Mouse (Mus musculus): ENCODE measurements around the gene Bahcc1.
A peak's percentile ranks its signal among the peaks of the same experiment; 100 is the strongest.

Bahcc1 gene

DNA sequence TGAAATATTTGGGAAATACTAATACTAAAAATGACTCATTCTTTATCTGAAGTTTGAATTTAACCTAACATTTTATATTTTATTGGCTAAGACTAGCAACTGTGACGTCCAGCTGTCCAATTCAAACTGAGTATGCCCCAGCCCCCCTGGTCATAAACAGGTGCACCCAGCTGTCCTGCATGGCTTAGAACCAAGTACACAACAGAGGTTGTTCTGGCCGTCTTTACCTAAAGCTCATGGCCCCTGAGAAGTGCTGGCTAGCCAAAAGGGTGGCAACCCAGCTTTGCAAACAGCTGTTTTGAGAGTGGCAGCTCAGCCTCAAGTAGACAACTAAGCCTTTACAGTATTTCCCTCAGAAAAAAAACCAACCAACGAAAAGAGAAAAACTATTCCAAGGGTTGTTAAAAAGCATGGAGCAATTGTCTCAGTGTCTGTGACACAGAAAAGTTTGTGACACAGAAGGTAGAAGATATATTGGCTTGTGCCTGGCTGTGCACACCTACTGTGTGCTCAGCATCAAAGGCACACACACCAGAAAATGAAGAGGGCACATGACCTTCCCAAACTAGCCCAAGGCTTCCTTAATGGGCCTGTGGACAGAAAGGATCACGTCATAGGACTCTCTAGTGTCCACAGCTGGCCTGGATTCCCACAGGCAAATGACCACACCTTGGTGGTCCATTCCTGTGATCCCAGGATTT, 65.8 kb downstream of the Bahcc1 start:
- no peak for DNase-seq

DNA sequence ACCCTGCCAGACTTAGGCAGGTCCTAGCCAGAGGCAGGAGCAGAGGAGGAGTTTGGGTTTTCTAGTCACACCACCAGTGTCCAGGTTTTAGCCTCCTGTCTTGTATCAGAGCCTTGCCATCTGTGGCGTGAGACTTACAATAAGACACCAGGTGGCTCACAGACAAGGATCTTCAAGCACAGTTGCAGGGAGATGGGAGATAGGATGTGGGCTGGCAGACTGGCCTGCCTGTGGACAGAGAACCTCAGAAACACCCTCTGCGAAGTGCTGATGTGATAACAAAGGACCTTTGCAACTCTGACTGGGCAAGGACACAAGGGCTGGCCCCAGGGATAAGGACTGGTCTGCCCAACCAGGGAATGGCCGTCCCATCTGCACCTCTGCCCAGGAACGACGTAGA, 66.7 kb downstream of the Bahcc1 start:
- DNase-seq: no peak

GRCm38 (mm10) chr11:120303119-120303518, 70.4 kb downstream of the Bahcc1 start:
- no peak for DNase-seq

DNA sequence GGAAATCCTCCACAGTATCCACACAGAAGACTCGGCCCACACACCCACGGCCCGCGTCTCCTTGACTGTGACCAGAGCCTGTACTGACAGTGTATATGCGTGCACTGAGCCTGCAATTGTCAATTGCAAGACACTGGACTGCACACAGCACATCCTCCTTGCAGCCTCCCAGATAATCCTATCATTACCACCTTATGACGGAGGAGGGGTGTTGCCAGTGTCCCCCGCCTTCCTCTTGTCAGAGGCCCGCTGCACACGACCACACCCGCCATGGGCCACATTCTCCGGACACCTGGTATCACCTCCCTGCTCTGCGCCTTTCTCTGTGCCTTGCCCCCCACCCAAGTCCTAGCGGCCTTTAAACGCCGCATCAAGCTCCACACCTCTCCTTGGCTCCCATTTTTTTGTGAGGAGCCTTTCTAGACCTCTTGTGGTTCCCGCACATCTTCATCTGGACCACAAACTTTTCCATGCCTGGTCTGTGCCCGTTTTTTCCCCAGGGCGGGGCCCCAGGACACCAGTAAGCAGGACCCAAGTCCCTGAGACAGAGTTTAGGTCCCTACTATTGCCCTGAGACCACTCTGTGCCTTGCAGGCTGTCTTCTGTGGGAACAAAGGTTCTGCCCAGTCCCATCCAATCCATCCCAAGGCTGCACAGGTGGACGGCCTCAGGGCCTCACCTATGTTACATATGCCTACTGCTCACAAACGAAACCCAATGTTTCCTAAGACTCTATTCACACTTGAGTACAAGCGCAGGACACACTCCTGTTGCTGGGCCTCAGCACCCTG, 71.0 kb downstream of the Bahcc1 start:
- no peak for DNase-seq

GRCm38 (mm10) chr11:120304350-120304694, 71.6 kb downstream of the Bahcc1 start:
- DNase-seq: peak in 1 of 2 experiments; percentile 49

- peak; percentile 91 to 95 for DNase-seq
These were observed 72.3 kb downstream of the Bahcc1 start for GRCm38 (mm10) chr11:120304886-120305534.

DNA sequence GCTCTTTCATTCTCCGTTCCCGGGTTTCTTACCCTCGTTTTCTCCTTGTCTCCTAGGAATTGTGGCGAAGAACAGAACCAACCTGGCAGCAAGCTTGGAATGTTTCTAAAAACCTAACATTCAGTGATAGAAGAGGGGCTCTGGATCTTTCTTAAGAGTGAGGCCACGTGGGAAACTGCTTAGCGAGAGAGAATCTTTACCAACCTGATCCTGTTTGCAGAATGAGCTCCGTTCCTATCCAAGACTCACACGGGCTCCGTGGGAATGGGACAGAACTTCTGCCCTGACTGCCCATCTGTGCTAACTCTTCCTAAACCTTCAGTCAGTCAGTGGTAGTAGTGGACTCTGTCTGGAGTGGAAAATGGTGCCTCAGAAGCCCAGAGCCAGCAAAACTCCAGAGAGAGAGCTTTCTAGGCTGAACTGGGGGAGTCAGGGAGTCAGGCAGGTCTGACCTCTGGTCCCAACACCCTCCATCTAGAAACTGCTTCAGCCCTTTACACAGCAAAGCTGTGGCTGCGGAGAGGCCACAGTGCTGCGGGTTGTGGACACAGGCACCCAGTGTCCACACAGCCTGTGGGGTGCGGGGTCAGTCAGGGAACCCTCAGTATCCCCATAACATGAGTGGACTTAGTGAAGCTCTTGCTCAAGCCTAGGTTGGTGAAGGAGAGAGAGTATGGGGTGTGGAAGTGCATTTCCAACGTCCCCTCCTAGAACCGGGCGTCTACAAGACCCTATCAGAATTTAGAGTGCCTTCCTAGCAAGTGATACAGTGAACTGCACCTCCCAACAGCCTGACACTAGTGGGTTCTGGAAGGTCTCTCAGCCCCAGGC, 73.0 kb downstream of the Bahcc1 start:
- no peak for DNase-seq

GRCm38 (mm10) chr11:120306366-120307131, 73.8 kb downstream of the Bahcc1 start:
- peak in 1 of 2 experiments; percentile 11 for DNase-seq

DNA sequence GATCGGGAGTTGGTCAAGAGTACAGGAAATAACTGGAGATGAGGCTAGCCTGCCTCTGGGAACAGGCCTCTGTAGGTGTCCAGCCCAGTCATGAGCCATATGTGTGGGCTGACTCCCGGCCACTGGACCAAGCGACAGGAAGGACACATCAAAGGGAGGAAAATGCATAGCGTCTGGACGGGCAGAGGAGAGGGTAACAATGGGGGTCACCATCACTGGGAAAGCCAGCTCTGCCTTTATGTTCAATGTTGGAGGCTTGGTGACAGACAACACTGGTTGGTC, 74.3 kb downstream of the Bahcc1 start:
- peak; percentile 20 to 43 for DNase-seq

DNA sequence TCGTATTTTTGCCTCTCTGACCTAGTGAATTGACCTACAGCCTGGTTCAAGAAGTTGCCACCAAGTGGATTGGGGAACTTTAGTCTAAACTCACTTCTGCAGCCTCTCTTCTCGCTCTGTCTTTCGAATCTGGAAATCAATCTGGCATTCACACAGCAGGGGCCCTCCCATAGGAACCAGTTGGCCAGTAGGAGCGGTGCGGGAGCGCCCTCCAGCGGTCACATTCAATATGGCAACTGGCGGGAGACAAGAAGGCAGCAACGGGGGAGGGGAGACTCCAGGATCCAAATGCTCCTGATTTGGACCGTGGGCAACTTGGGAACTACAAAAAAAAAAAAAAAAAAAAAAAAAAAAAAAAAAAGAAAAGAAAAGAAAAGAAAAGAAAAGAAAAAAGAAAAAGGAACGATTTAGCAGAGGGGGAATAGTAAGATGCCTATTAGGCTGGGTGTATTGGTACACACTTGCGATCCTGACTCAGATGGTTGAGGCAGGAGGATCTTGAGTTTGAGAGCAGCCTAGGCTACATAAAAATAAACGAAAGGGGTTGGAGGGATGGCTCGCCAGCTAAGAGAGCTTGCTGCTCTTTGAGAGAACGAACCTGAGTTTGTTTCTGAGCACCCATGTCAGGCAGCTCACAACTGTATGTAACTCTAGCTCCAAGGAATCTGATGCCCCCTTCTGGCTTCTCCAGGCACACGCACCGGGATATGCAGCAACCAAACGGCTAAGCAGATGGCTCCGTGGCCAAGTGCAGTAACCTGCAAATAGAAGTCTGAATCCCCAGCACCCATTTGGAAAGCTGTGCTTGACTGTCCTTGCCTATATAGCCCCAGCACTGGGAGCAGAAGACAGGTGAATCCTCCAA, 75.1 kb downstream of the Bahcc1 start:
- DNase-seq: peak; percentile 99

DNA sequence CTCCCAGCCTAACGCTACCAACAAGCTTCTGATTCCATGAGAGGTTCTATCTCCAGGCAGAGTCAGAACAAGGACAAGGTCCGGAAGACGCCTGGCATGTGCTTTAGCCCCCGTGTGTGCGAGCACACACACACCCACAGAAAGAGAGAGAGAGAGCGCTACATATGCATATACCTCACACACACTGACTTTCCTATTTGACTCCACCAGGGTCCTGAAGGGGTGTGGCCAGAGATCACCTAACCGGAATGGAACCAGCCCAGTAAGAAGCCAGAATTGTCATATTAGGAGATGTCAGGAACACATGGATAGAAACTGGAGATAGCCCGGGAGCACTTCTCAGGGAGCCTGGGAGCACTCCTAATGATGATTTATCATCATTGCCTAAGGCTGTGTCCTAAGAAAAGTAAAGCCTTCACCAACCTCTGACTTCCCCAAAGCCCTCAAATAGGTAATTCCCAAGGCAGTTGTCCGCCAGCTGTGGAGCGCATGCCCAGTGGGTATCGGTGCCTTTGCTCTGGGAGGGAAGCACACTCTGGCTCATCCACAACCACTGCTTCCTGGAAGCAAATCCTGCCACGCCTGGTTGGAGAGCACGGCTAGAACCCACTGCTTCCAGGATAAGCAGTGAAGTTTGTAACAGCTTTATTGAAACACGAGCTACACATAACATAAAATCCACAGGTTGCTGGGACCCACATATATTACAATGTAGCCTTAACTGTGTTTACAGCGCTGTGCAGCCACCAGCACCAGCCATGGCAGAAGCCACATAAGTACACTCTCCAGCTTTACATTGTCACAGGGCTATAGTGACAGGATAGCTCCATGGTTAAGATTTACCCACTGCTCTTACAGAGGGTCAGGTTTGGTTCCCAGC, 75.9 kb downstream of the Bahcc1 start:
- DNase-seq: no peak

DNA sequence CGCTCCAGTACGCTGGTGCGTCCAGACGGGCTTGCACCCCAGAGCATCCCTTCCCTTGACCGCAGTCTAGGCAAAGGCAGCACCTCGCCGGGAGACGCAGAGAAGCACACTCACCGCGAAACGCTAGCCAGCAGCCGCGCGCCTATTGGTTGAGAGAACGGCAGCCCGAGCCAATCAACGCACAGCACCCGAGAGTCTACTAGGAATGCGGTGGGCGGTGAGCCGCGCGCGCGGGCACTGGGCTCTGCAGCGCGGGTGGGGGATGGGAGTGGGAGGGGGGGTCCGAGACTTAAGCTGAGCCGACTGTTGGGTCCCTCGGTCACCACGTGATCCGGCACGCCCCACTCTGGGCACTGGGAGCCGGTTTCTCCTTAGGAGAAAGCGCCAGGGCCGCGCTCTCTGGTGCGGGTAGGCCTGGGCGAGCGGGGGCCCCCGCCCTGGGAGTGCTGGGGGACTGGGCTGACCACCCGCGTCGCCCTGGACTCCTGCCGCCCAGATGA, 78.1 kb downstream of the Bahcc1 start:
- peak; percentile 96 to 98 for DNase-seq

GRCm38 (mm10) chr11:120311561-120311960, 78.8 kb downstream of the Bahcc1 start:
- DNase-seq: peak in 1 of 2 experiments; percentile 55

DNA sequence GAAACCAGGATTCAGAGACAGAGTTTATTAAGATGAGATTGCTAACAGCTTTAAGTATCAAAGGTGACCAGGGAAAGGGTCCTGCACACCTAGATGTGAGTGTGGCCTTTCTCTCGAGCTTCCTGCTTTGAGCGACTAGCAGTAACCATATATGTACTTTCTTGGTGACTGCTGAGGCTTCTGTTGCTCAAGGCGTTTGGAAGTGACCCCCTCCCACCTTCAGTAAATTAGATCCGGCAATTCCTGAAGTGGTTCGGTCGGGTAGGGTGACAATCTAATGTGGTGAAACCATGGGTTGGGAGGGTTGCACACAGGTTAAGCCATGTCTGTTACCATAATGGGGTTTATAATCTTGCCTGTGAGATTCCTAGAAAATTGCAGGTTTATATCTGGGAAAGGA, 79.3 kb downstream of the Bahcc1 start:
- no peak for DNase-seq

DNA sequence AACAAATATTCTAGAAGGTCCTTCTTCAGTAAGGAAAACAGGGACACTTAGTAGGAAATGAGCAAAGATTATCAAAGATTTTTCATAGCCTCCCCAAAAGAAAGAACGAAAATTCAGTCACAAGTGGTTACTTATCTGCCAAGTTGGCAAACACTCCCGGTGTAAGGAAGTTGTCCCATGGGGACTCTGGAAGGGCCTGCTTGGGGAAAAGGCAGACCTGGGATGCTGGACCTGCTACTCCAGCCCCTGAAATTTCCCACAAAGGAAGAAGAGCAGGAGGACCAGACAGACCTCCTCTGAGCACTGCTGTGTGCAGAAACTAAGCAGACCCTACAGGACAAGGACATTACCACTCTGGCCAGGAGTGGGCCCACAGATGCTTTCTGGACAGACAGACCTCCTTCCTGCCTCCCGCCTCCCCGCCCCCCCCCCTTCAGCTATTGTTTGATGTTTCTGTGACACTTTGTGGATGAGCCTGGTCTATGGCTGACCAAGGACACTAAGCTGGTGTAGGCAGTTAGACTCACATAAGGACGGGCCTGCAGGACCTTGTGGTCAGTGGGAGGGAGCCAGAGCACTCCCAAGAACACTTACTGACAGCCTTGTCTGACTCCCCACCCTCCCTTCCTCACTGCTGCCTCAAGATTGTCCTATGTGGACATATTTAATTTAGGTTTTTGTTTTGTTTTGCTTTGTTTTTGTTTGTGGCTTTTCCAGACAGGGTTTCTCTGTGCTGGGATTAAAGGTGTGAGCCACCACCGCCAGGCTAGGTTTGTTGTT, 81.3 kb downstream of the Bahcc1 start:
- peak in 1 of 2 experiments; percentile 4 for DNase-seq

- peak in 1 of 2 experiments; percentile 7 for DNase-seq
These were observed 82.1 kb downstream of the Bahcc1 start for GRCm38 (mm10) chr11:120314721-120315415.

- DNase-seq: peak in 1 of 2 experiments; percentile 21
These were observed 82.6 kb downstream of the Bahcc1 start for GRCm38 (mm10) chr11:120315416-120315761.

DNA sequence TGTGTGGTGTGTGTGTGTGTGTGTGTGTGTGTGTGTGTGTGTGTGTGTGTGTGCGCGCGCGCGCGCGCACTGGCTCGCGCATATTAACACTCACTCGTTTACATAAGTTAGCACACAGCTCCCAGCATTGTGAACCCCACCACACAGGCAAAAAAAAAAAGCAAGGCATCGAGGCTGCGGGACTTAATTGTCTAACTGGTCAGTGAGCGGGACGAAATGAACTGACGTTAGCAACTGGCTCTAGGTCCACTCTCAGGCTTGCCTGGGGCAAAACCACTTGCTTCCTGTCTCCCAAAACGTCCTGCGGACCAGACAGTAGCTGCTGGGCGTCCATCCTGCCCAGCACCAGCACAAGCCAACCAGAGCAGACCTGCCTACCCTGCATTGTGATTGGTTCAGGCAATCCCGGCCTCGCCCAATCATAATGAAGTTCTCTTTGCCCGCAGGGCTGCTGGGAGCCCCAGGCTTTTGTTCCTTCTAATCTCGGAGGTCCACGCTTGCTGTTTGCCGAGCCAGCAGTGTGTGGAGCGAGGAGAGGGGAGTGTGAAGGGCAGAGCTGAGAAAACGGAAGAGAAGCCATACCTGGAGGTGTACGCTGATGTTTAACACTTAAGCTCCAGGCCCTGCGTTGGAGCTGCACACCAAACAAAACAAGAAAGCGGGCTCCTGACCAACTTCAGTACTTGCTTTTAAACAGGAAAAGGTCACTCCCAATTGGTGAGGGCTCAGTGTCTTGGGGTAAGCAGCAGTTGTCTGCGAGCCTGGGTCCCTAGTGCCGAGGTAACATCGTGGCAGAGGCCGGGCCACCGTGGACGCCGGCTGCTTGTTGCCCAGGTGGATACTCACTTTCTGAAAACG, 83.3 kb downstream of the Bahcc1 start:
- peak; percentile 89 to 94 for DNase-seq

Measured in kidney, postnatal 4 days (tissue).